Mouse (Mus musculus) Muller cell, postnatal 12 days (primary cell): ENCODE measurements around the gene Kcnt1.
A peak's percentile ranks its signal among the peaks of the same experiment; 100 is the strongest.

Source experiments
- DNase-seq: peaks from one replicate; pipeline ENCODE4 v3.0.0-alpha.2; 2015; ENCODE audit errors: inconsistent ontology term

Kcnt1 gene

GRCm38 (mm10) chr2:25877736-25878268 is 14.3 kb downstream of the Kcnt1 start:
- DNase-seq: peak; percentile 9

GRCm38 (mm10) chr2:25878516-25878915 is 15.0 kb downstream of the Kcnt1 start:
- no peak for DNase-seq

GRCm38 (mm10) chr2:25879061-25879460 is 15.5 kb downstream of the Kcnt1 start:
- DNase-seq: no peak

- no peak for DNase-seq
Measured at GRCm38 (mm10) chr2:25882276-25882675, 18.7 kb downstream of the Kcnt1 start.

- no peak for DNase-seq
Measured at GRCm38 (mm10) chr2:25884756-25885155, 21.2 kb downstream of the Kcnt1 start.

- no peak for DNase-seq
Measured at GRCm38 (mm10) chr2:25887226-25887625, 23.7 kb downstream of the Kcnt1 start.

GRCm38 (mm10) chr2:25888144-25888543 is 24.6 kb downstream of the Kcnt1 start:
- DNase-seq: no peak

- DNase-seq: no peak
Measured at GRCm38 (mm10) chr2:25892440-25892839, 28.9 kb downstream of the Kcnt1 start.

GRCm38 (mm10) chr2:25898970-25899369 is 35.4 kb downstream of the Kcnt1 start:
- DNase-seq: no peak

- DNase-seq: no peak
Measured at GRCm38 (mm10) chr2:25909872-25910271, 46.3 kb downstream of the Kcnt1 start.

GRCm38 (mm10) chr2:25913247-25913646 is 49.7 kb downstream of the Kcnt1 start:
- DNase-seq: peak; percentile 37

- DNase-seq: peak; percentile 33
Measured at GRCm38 (mm10) chr2:25914201-25914600, 50.7 kb downstream of the Kcnt1 start.

- DNase-seq: no peak
Measured at GRCm38 (mm10) chr2:25914821-25915220, 51.3 kb downstream of the Kcnt1 start.

- DNase-seq: no peak
Measured at GRCm38 (mm10) chr2:25918408-25918807, 54.9 kb downstream of the Kcnt1 start.

GRCm38 (mm10) chr2:25919972-25920371 is 56.4 kb downstream of the Kcnt1 start:
- no peak for DNase-seq

- no peak for DNase-seq
Measured at GRCm38 (mm10) chr2:25923799-25924198, 60.3 kb downstream of the Kcnt1 start.

- no peak for DNase-seq
Measured at GRCm38 (mm10) chr2:25924934-25925333, 61.4 kb downstream of the Kcnt1 start.

GRCm38 (mm10) chr2:25927821-25928220 is 64.3 kb downstream of the Kcnt1 start:
- DNase-seq: no peak

- DNase-seq: peak; percentile 11
Measured at GRCm38 (mm10) chr2:25931249-25931859, 67.8 kb downstream of the Kcnt1 start.

GRCm38 (mm10) chr2:25940503-25940902 is 77.0 kb downstream of the Kcnt1 start:
- DNase-seq: no peak

GRCm38 (mm10) chr2:25943822-25944221 is 80.3 kb downstream of the Kcnt1 start:
- no peak for DNase-seq

- DNase-seq: no peak
Measured at GRCm38 (mm10) chr2:25947950-25948349, 84.4 kb downstream of the Kcnt1 start.

- DNase-seq: no peak
Measured at GRCm38 (mm10) chr2:25949291-25949690, 85.8 kb downstream of the Kcnt1 start.
